Mouse (Mus musculus) limb, embryonic 11.5 days (tissue): ENCODE data around the gene Rps6kc1. TPM values are rescaled to one million over a fixed set of nuclear protein-coding genes. Genes with fewer than 3 reads are reported as not detected.
A peak's percentile ranks its signal among the peaks of the same experiment; 100 is the strongest.
"Not testable (repeated sequence)": the region's sequence is repeated elsewhere in the genome, so short reads cannot be mapped to it uniquely, and the experiment has no call there.

Source experiments
- ATAC-seq: fragments of 200-750 bp; cut with Nextera tagmentation; 2 replicates; pipeline ENCODE4 v1.8.0; 2017; ENCODE audit warnings: low read depth; ENCODE audit not compliant: insufficient number of reproducible peaks, low FRiP score, low TSS enrichment
- DNase-seq: peaks from one replicate; pipeline ENCODE4 v3.0.0-alpha.2; 2015; ENCODE audit warnings: low spot score
- H3K27ac ChIP-seq: fragments of 300-500 bp; sonication (generic); replicated peaks from 2 replicates; pipeline ENCODE4 v1.5.1; 2014; ENCODE audit warnings: low read depth, mild to moderate bottlenecking, low read length
- H3K27me3 ChIP-seq: fragments of 300-500 bp; sonication (generic); 2 replicates; pipeline ENCODE4 v1.6.1; 2014; ENCODE audit warnings: mild to moderate bottlenecking, low read length, mixed read lengths; ENCODE audit not compliant: control insufficient read depth, insufficient read depth
- H3K36me3 ChIP-seq: fragments of 300-500 bp; sonication (generic); 2 replicates; pipeline ENCODE4 v1.6.1; 2014; ENCODE audit warnings: mild to moderate bottlenecking, low read length, moderate library complexity, mixed read lengths; ENCODE audit not compliant: control insufficient read depth, insufficient read depth
- H3K4me1 ChIP-seq: fragments of 300-500 bp; sonication (generic); 2 replicates; pipeline ENCODE4 v1.6.1; 2014; ENCODE audit warnings: low read length, mixed read lengths; ENCODE audit not compliant: control insufficient read depth, insufficient read depth
- H3K4me2 ChIP-seq: fragments of 300-500 bp; sonication (generic); 2 replicates; pipeline ENCODE4 v1.6.1; 2014; ENCODE audit warnings: low read depth, mild to moderate bottlenecking, moderate library complexity; ENCODE audit not compliant: severe bottlenecking
- H3K4me3 ChIP-seq: fragments of 300-500 bp; sonication (generic); 2 replicates; pipeline ENCODE4 v1.5.1; 2014; ENCODE audit warnings: low read depth, low read length
- H3K9ac ChIP-seq: fragments of 300-500 bp; sonication (generic); 2 replicates; pipeline ENCODE4 v1.6.1; 2014; ENCODE audit warnings: mild to moderate bottlenecking, low read length
- H3K9me3 ChIP-seq: fragments of 300-500 bp; sonication (generic); 2 replicates; pipeline ENCODE4 v1.6.1; 2016; ENCODE audit warnings: low read length; ENCODE audit not compliant: control insufficient read depth
- WGBS: fragments of 180-500 bp; shearing (Covaris S2); extraction: QIAGEN DNeasy Blood & Tissue Kit; methylation state at CpG from one replicate; pipeline ENCODE4 v1.1.7; 2014; 5-methylcytosine and 5-hydroxymethylcytosine counted together
- polyA plus RNA-seq: library from polyadenylated mRNA; unstranded; fragments of >200 nt; fragmentation: Nextera tagmentation; extraction: Ambion mirVana; gene quantifications from 2 replicates; pipeline ENCODE4 v1.2.1, GENCODE M21; 2014

Rps6kc1 gene
- polyA plus RNA-seq, 1 experiment from 2014 or later, result 15.4 TPM

- DNase-seq (no peak), ATAC-seq (no peak)
- WGBS, result 92% methylated on average over 7 of the region's 7 CpGs
- H3K27me3 ChIP-seq, result no peaks in the 10 kb centered on the region
- H3K9me3 ChIP-seq, result no peaks in the 10 kb centered on the region
- H3K36me3 ChIP-seq, result peaks cover 11% of the 10 kb centered on the region; the same call in 1 of the 2 replicates
- H3K9ac ChIP-seq, result no peak overlapping the region
- no peak overlapping the region for H3K27ac ChIP-seq
- no peaks in the 10 kb centered on the region for H3K4me1 ChIP-seq
- no peak overlapping the region for H3K4me3 ChIP-seq
- no peak overlapping the region for H3K4me2 ChIP-seq
Measured at GRCm38 (mm10) chr1:190939803-190940202, 28.2 kb upstream of the Rps6kc1 start.

GRCm38 (mm10) chr1:190930181-190930580 lies 18.6 kb upstream of the Rps6kc1 start:
- no peak overlapping the region for H3K4me2 ChIP-seq
- WGBS, result 74% methylated on average over 6 of the region's 6 CpGs
- ATAC-seq (no peak), DNase-seq (no peak)
- no peak overlapping the region for H3K27ac ChIP-seq
- peaks cover 5% of the 10 kb centered on the region; the same call in 1 of the 2 replicates for H3K4me1 ChIP-seq
- peaks cover 2% of the 10 kb centered on the region; the same call in 1 of the 2 replicates for H3K36me3 ChIP-seq
- H3K9ac ChIP-seq, result no peak overlapping the region
- H3K4me3 ChIP-seq, result no peak overlapping the region
- H3K27me3 ChIP-seq, result no peaks in the 10 kb centered on the region
- no peaks in the 10 kb centered on the region for H3K9me3 ChIP-seq

- H3K27me3 ChIP-seq, result no peaks in the 10 kb centered on the region
- peak overlapping the region; percentile 93 for H3K27ac ChIP-seq
- peak overlapping the region; percentile 64 for H3K4me3 ChIP-seq
- DNase-seq (peak; percentile 67), ATAC-seq (peak; percentile 32; the same call in 1 of the 2 replicates)
- WGBS, result 10% methylated on average over 27 of the region's 27 CpGs
- peaks cover 2% of the 10 kb centered on the region; the same call in 1 of the 2 replicates for H3K36me3 ChIP-seq
- peak overlapping the region; percentile 69 for H3K4me2 ChIP-seq
- H3K9me3 ChIP-seq, result no peaks in the 10 kb centered on the region
- H3K9ac ChIP-seq, result peak overlapping the region; percentile 93
- H3K4me1 ChIP-seq, result peaks cover 5% of the 10 kb centered on the region; the same call in 1 of the 2 replicates
Measured at GRCm38 (mm10) chr1:190929010-190929695, 17.6 kb upstream of the Rps6kc1 start.

DNA sequence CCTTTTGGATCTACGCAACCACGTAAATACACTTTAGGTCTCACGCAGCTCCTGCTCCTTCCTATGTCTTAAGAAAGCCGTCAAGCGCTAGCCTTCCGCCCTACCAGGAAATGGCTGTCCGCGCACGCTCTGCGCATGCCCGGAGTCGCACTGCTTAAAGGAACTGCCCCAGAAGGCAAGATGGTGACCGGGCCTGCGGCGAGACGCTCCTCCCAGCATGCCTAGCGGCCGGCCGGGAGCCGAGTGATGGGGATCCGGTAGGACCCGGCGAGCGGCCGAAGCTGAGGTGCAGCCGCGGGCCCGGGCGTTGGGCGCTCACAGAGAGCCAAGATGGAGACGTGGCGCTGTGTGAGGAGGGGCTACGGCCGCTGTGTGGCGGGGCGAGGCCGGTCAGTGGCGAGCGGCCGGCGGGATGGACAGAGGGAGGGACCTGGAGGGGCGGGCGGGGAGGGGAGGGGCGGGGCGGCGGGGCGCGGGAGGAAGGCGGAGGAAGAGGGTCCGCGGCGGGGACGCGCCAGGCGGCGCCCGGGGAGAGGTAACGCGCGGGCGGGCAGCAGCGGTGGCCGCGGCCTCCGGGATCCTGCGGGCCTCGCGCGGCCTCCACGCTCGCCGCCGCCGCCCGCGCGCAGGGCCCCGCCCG lies 16.9 kb upstream of the Rps6kc1 start:
- Histone ChIP-seq H3K9ac (peak overlapping the region; percentile 93), H3K27me3 (no peaks in the 10 kb centered on the region), H3K9me3 (no peaks in the 10 kb centered on the region), H3K36me3 (no peaks in the 10 kb centered on the region), H3K4me2 (peak overlapping the region; percentile 69), H3K4me3 (peak overlapping the region; percentile 64), H3K4me1 (peaks cover 5% of the 10 kb centered on the region; the same call in 1 of the 2 replicates), H3K27ac (peak overlapping the region; percentile 93)
- 0% methylated on average over 34 of the region's 79 CpGs for WGBS
- peak; percentile 97 for ATAC-seq
- peak; percentile 97 for DNase-seq

GRCm38 (mm10) chr1:190927751-190928369 lies 16.3 kb upstream of the Rps6kc1 start:
- ATAC-seq (no peak), DNase-seq (no peak)
- Histone ChIP-seq H3K27me3 (no peaks in the 10 kb centered on the region), H3K36me3 (no peaks in the 10 kb centered on the region), H3K27ac (peak overlapping the region; percentile 93; the same call in 1 of the 2 replicates), H3K9ac (peak overlapping the region; percentile 93; the same call in 1 of the 2 replicates), H3K4me2 (peak overlapping the region; percentile 69), H3K4me1 (peaks cover 5% of the 10 kb centered on the region; the same call in 1 of the 2 replicates), H3K4me3 (peak overlapping the region; percentile 64), H3K9me3 (no peaks in the 10 kb centered on the region)
- WGBS, result 26% methylated on average over 16 of the region's 16 CpGs

DNA sequence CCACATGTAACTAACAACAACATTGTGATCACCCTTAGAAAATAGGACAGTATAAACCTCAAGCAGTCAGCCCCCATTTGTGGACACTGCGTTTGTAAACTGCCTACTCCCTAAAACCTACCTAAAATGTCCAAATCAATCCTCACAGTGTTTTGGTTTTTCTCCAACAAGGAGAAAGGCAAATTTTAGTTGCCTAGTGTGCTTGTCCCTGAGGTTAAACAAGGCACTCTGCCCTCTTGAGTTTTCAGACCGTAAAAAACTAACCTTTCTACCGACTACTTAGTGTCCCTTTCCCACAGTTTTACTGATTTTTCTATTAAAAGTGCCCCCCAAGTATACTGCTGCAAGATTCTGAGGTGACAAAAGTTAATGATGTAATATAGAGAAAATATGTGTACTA lies 15.7 kb upstream of the Rps6kc1 start:
- Histone ChIP-seq H3K4me3 (no peak overlapping the region; the same call in 1 of the 2 replicates), H3K9ac (no peak overlapping the region), H3K9me3 (no peaks in the 10 kb centered on the region), H3K27ac (no peak overlapping the region), H3K36me3 (no peaks in the 10 kb centered on the region), H3K4me2 (no peak overlapping the region), H3K27me3 (no peaks in the 10 kb centered on the region), H3K4me1 (peaks cover 5% of the 10 kb centered on the region; the same call in 1 of the 2 replicates)
- DNase-seq (no peak), ATAC-seq (no peak)
- WGBS, result 90% methylated on average over 3 of the region's 3 CpGs

GRCm38 (mm10) chr1:190924812-190925211 lies 13.2 kb upstream of the Rps6kc1 start, which contains the start of gene Angel2:
Angel2 (plus strand) TSS chr1:190925112.
- not testable (repeated sequence) for H3K9ac ChIP-seq, H3K27me3 ChIP-seq, DNase-seq, ATAC-seq, H3K4me3 ChIP-seq, H3K4me1 ChIP-seq, H3K27ac ChIP-seq, H3K4me2 ChIP-seq, H3K36me3 ChIP-seq, H3K9me3 ChIP-seq
- WGBS, result 71% methylated on average over 3 of the region's 3 CpGs

DNA sequence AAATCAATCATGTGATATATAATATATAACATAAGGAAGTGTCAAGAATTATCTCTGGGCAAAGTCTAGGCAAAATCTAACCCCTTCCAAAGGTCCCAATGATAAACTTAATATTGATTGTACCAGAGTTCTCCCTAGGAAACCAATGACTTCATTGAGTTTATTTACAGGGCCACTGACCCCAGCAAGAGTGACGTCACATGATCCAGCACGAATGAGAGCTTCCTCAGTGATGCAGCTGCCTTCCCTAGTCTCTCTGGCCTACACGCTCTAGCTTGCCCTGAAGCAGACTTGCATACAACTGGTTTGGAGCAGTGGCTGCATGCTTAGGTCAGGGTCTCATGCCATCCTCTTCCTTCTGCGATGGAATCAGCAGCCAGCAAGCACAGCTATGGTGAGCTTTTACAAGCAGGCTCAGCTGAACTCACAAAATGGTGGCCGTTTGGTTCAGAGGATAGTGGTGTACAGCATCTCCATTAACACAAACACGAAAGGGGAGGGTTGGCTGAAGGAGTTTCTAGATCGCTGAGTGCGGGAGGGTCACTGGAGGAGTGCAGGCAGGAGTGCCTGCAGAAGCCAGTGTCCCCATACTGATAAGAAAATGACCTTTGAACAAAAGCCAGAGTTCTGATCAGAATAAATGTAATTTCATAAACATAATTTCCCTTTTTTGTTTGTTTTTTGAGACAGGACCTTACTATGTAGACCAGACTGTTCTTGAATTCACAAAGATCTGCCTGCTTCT lies 8.3 kb upstream of the Rps6kc1 start:
- no peaks in the 10 kb centered on the region for H3K9me3 ChIP-seq
- no peaks in the 10 kb centered on the region for H3K27me3 ChIP-seq
- ATAC-seq (no peak), DNase-seq (no peak)
- no peaks in the 10 kb centered on the region for H3K4me1 ChIP-seq
- no peak overlapping the region for H3K4me2 ChIP-seq
- no peaks in the 10 kb centered on the region for H3K36me3 ChIP-seq
- 75% methylated on average over 8 of the region's 8 CpGs for WGBS
- no peak overlapping the region for H3K27ac ChIP-seq
- no peak overlapping the region for H3K9ac ChIP-seq
- H3K4me3 ChIP-seq, result no peak overlapping the region
